Mouse (Mus musculus) heart, embryonic 15.5 days (tissue): Measurements from ENCODE around the gene Ttc17. TPM values are rescaled to one million over a fixed set of nuclear protein-coding genes. Genes with fewer than 3 reads are reported as not detected.

ENCODE experiments used
- ATAC-seq: fragments of 200-750 bp; cut with Nextera tagmentation; replicated peaks from 2 replicates; pipeline ENCODE4 v1.8.0; 2017; ENCODE audit warnings: low read depth, moderate TSS enrichment; ENCODE audit not compliant: insufficient number of reproducible peaks, insufficient read depth, low FRiP score
- H3K27ac ChIP-seq: fragments of 300-500 bp; sonication (generic); 2 replicates; pipeline ENCODE4 v1.5.1; 2015; ENCODE audit warnings: mild to moderate bottlenecking, inconsistent platforms
- H3K27me3 ChIP-seq: fragments of 300-500 bp; sonication (generic); 2 replicates; pipeline ENCODE4 v1.6.1; 2015; ENCODE audit warnings: inconsistent platforms
- H3K36me3 ChIP-seq: fragments of 300-500 bp; sonication (generic); 2 replicates; pipeline ENCODE4 v1.6.1; 2015; ENCODE audit warnings: mild to moderate bottlenecking, inconsistent platforms
- H3K4me1 ChIP-seq: fragments of 300-500 bp; sonication (generic); replicated peaks from 2 replicates; pipeline ENCODE4 v1.6.1; 2015; ENCODE audit warnings: inconsistent platforms
- H3K4me2 ChIP-seq: fragments of 300-500 bp; sonication (generic); 2 replicates; pipeline ENCODE4 v1.6.1; 2015; ENCODE audit warnings: inconsistent platforms, mild to moderate bottlenecking, moderate library complexity
- H3K4me3 ChIP-seq: fragments of 300-500 bp; sonication (generic); 2 replicates; pipeline ENCODE4 v1.5.1; 2015; ENCODE audit warnings: mild to moderate bottlenecking, inconsistent platforms
- H3K9ac ChIP-seq: fragments of 300-500 bp; sonication (generic); 2 replicates; pipeline ENCODE4 v1.6.1; 2015; ENCODE audit warnings: mild to moderate bottlenecking, inconsistent platforms
- H3K9me3 ChIP-seq: fragments of 300-500 bp; sonication (generic); replicated peaks from 2 replicates; pipeline ENCODE4 v1.6.1; 2016; ENCODE audit warnings: inconsistent platforms
- WGBS: fragments of 180-500 bp; shearing (Covaris S2); methylation state at CpG from one replicate; pipeline ENCODE4 v1.1.7; 2015; ENCODE audit warnings: mixed read lengths; 5-methylcytosine and 5-hydroxymethylcytosine counted together
- polyA plus RNA-seq: library from polyadenylated mRNA; unstranded; fragments of >200 nt; fragmentation: Nextera tagmentation; extraction: Ambion mirVana; gene quantifications from 2 replicates; pipeline ENCODE4 v1.2.1, GENCODE M21; 2015

Gene Ttc17
- polyA plus RNA-seq, 1 experiment from 2014 or later = 14.6 TPM

DNA sequence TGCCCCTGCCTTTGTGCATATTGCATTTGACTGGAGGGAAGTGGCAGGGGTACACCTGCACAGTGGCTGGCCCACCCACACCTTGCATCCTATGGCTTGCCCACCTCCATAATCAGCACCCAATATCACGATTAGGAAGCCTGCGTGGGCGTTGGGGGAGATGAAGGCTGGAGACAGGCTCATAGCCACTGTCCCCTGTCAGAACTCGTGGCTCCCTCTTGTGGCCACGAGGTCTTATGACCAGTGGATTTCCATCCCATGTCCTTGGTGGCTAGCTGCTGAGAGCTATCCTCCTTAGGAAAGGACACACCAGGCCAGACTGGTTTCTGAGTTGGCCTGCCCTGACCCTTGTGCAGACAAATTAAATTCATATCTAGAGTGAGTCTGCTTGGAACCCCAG lies 116.0 kb downstream of the Ttc17 start:
- no peak overlapping the region for H3K9ac ChIP-seq
- H3K27me3 ChIP-seq = peaks cover 2% of the 10 kb centered on the region; the same call in 1 of the 2 replicates
- no peak overlapping the region for H3K27ac ChIP-seq
- peaks cover 21% of the 10 kb centered on the region for H3K4me1 ChIP-seq
- H3K4me2 ChIP-seq = no peak overlapping the region
- no peaks in the 10 kb centered on the region for H3K36me3 ChIP-seq
- H3K9me3 ChIP-seq = no peaks in the 10 kb centered on the region
- ATAC-seq = no peak
- WGBS = 5% methylated on average over 5 of the region's 5 CpGs
- no peak overlapping the region for H3K4me3 ChIP-seq

DNA sequence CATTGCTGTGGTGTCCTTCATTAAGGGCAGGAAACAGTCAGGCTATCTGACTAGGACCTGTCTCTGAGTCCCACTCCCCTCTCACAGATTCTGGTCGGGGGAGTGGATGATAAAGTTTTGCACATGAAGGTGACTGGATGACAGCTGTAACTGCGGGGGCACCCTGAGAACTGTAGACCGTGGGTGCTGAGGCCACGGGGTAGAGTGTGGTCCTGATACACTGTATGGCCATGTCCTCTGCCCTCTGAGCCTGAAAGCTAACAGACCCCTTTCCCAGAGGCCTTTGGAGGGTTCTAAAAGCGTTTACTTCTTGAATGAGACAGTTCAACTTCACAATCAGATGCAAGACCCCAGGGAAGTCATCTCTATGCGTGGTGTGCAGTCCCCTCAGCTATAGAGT lies 116.8 kb downstream of the Ttc17 start:
- WGBS = 54% methylated on average over 6 of the region's 6 CpGs
- Histone ChIP-seq H3K27me3 (peaks cover 2% of the 10 kb centered on the region; the same call in 1 of the 2 replicates), H3K9me3 (no peaks in the 10 kb centered on the region), H3K9ac (no peak overlapping the region), H3K27ac (no peak overlapping the region), H3K36me3 (no peaks in the 10 kb centered on the region), H3K4me1 (peaks cover 18% of the 10 kb centered on the region), H3K4me3 (no peak overlapping the region), H3K4me2 (no peak overlapping the region)
- no peak for ATAC-seq

DNA sequence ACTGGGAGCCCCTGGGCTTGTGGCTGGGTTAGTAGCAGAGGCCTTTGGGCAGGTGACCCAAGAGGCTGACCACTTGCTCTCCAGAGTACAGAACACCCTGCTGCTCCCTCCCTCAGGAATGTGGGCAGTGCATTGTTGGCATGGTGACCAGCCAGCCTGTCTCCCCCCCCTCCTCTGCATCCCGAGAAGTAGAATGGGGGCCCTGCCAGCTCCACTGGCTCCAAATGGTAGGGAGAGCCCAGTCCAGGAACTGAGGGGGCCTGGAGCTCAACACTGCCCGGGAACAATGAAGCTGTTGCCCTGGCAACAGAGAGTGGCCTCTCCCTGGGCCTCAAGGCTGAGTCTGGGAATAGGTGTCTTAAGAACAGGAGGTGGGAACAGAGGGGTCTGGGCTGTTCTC lies 117.3 kb downstream of the Ttc17 start:
- peak; percentile 71 for ATAC-seq
- H3K27ac ChIP-seq = no peak overlapping the region

DNA sequence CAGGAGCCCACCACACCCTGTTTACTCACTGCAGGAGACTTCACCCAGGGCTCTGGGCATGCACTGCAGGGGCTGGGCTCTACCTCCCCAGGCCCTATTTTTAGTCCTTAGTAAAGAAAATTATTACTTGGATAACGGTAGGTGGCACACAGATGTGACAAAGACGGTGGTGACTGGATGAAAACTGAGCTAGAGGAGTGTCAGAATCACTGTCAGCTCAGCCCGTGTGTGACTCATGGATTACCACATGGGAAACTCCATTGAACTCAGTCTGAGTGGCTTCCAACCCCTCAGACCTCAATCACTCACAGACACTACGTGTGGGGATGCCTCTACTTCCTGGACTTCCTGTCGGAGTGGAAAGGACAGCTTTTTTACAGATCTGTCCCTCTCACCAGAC lies 118.4 kb downstream of the Ttc17 start:
- no peak for ATAC-seq
- no peak overlapping the region for H3K4me2 ChIP-seq
- H3K36me3 ChIP-seq = no peaks in the 10 kb centered on the region
- H3K9me3 ChIP-seq = no peaks in the 10 kb centered on the region
- H3K27me3 ChIP-seq = peaks cover 2% of the 10 kb centered on the region; the same call in 1 of the 2 replicates
- no peak overlapping the region for H3K27ac ChIP-seq
- 34% methylated on average over 5 of the region's 5 CpGs for WGBS
- H3K4me3 ChIP-seq = no peak overlapping the region
- no peak overlapping the region for H3K9ac ChIP-seq
- peaks cover 18% of the 10 kb centered on the region for H3K4me1 ChIP-seq

More for the DNA sequence above, 117.3 kb downstream of the Ttc17 start:
- H3K27me3 ChIP-seq = peaks cover 2% of the 10 kb centered on the region; the same call in 1 of the 2 replicates
- no peak overlapping the region for H3K9ac ChIP-seq
- H3K4me3 ChIP-seq = no peak overlapping the region
- H3K4me2 ChIP-seq = 0 out of 2 replicates have a peak overlapping the region, but pooled peaks have one; percentile 14
- no peaks in the 10 kb centered on the region for H3K9me3 ChIP-seq
- peaks cover 18% of the 10 kb centered on the region for H3K4me1 ChIP-seq
- WGBS = 3% methylated on average over 2 of the region's 2 CpGs
- no peaks in the 10 kb centered on the region for H3K36me3 ChIP-seq

DNA sequence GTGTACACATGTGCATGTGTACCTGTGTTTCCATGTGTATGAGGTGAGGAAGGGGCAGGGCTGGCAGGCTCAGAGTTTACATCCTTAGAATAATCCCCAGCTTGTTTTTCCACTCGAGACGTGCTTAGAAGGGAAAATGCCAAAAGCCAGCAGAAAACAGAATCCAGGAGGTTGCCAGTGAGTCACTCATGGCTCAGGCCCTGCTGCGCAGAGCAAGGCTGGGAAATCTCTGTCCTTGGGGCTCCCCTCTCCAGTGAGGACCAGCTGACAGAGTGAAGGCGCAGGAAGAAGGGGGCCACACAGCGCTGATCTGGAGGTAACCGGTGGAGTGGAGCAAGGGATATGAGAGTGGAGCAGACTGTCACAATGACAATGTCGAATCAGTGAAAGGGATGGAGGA lies 119.1 kb downstream of the Ttc17 start:
- H3K4me3 ChIP-seq = no peak overlapping the region
- H3K4me1 ChIP-seq = peaks cover 18% of the 10 kb centered on the region
- no peak overlapping the region for H3K4me2 ChIP-seq
- no peaks in the 10 kb centered on the region for H3K36me3 ChIP-seq
- H3K27ac ChIP-seq = no peak overlapping the region
- H3K27me3 ChIP-seq = peaks cover 2% of the 10 kb centered on the region; the same call in 1 of the 2 replicates
- 71% methylated on average over 7 of the region's 7 CpGs for WGBS
- H3K9me3 ChIP-seq = no peaks in the 10 kb centered on the region
- ATAC-seq = no peak
- no peak overlapping the region for H3K9ac ChIP-seq

DNA sequence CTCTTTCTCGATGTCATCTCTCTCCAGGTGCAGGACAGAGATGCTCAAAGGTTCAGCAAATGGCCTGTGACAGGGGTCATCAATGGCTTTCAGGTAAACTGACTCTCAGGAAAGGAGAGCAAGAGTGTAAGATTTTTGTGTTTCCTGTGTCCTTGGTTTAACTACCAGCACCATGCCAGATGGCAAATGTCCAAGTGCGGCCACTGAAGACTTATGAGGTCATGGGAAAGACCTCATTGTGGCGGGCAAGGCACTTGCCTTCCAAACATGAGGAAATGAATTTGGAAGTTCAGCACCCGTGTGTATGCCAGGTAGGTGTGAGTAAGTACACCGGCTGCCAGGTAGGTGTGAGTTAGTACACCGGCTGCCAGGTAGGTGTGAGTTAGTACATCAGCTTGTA lies 123.0 kb downstream of the Ttc17 start:
- WGBS = 68% methylated on average over 6 of the region's 6 CpGs
- peaks cover 10% of the 10 kb centered on the region; the same call in 1 of the 2 replicates for H3K27me3 ChIP-seq
- no peak overlapping the region for H3K9ac ChIP-seq
- no peak overlapping the region for H3K27ac ChIP-seq
- no peak overlapping the region for H3K4me2 ChIP-seq
- no peak overlapping the region for H3K4me3 ChIP-seq
- peaks cover 7% of the 10 kb centered on the region for H3K4me1 ChIP-seq
- no peaks in the 10 kb centered on the region for H3K36me3 ChIP-seq
- no peaks in the 10 kb centered on the region for H3K9me3 ChIP-seq
- ATAC-seq = no peak

DNA sequence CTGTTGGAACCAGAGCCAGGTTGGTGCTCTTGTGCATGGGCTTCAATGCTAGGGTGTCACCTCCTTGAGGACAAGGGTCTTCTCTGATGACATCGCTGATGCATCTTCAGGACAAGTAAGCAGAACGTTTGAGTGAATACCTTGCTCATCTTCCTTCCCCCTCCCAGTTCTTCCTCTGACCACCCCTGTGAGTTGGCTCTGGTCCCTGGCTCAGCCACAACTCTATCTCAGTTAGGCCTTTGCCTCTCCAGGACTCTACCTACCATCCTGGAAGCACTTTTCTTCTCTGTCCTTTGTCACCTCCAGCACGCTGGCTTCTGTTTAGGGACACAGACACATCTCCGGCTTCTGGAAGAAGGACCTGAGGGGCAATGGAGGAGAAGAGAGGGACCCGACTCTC lies 126.9 kb downstream of the Ttc17 start:
- no peak for ATAC-seq
- WGBS = 63% methylated on average over 5 of the region's 5 CpGs
- H3K4me2 ChIP-seq = no peak overlapping the region
- peaks cover 16% of the 10 kb centered on the region; the same call in 1 of the 2 replicates for H3K27me3 ChIP-seq
- H3K4me3 ChIP-seq = no peak overlapping the region
- H3K36me3 ChIP-seq = no peaks in the 10 kb centered on the region
- no peak overlapping the region for H3K27ac ChIP-seq
- no peaks in the 10 kb centered on the region for H3K9me3 ChIP-seq
- H3K4me1 ChIP-seq = no peaks in the 10 kb centered on the region
- H3K9ac ChIP-seq = no peak overlapping the region

DNA sequence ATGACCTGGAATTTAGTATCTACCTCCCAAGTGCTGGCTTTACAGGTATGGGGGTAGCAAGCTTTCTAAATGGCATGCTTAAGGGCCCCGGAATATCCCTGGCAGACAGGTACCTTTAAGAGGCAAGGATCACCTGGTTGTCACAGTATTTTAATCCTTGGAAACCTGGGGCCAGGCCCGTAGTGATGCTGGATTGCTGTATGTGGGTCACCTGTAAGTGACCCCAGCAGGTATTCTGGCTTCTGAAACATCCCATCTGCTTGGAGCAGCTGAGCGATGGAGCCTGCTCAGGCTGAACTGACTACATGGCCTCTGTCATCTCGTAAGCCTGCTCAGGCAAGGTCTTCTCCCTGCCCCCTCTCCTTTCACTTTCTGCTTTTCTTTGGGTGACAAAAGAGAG lies 130.4 kb downstream of the Ttc17 start:
- no peaks in the 10 kb centered on the region for H3K9me3 ChIP-seq
- peaks cover 11% of the 10 kb centered on the region for H3K4me1 ChIP-seq
- H3K36me3 ChIP-seq = no peaks in the 10 kb centered on the region
- H3K9ac ChIP-seq = no peak overlapping the region
- H3K27me3 ChIP-seq = peaks cover 30% of the 10 kb centered on the region
- no peak overlapping the region for H3K4me2 ChIP-seq
- WGBS = 73% methylated on average over 4 of the region's 4 CpGs
- ATAC-seq = no peak
- no peak overlapping the region for H3K27ac ChIP-seq
- H3K4me3 ChIP-seq = no peak overlapping the region

DNA sequence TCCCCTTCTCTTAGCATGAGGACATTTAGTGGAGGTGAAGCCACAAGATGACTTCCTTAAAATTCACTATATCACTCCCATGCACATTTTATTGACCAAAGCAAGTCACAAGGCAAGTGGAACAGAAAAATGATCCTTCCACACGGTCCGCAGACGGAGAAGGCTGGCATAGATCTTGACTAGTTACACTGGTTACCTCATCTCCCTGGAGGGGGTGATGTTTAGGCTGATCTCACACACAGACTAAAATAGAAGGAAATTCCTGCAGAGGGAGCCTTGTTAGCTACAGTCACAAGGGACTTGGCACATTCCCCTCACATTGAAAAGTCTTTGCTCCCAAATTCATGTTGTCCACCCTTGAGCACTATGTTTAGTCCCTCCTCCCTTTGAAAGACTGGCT lies 130.8 kb downstream of the Ttc17 start:
- no peak for ATAC-seq
- H3K27me3 ChIP-seq = peaks cover 28% of the 10 kb centered on the region
- H3K9ac ChIP-seq = no peak overlapping the region

DNA sequence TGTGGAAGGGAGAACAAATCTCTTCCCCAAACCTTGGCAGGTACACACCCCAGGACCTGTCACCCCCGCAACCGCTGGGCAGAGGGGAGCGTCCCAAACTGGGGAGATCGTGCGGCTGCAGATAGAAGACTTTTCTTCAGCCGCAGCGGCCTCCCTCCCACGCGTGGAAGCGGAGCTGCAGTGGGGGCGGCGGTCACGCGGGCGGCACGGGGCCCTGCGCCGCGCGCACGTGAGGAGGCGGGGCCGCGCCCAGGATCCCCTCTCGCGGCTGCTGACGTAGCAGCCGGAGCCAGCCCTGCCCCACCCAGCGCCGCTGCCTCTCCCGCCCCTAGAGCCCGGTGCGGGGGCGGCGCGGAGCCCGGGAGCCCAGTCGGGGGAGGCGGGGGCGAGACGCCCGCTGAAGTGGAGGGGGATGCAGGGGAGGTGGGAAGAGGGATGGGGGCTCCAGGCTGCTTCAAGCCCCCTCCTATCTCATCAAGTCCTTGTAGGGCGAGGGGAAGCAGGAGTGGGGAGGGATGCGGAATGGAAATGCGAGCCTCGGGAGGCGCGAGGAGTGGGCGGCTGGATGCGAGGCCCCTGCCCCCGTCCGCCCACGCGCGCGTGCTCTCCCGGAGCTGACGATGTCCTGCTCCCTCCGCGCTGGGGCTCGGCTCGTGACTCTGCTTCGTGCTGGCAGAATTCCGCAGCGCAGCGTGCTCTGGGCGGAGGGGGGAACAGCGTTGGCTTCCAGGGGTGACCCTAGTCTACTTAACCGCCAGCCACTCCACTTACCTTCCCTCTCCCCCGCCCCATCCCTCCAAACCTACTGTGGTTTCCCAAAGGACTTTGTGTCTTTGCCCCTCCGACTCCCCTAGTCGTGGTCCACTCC lies 133.1 kb downstream of the Ttc17 start:
- Histone ChIP-seq H3K4me1 (peaks cover 14% of the 10 kb centered on the region), H3K4me2 (peak overlapping the region; percentile 98), H3K9me3 (no peaks in the 10 kb centered on the region), H3K36me3 (no peaks in the 10 kb centered on the region), H3K27me3 (peaks cover 19% of the 10 kb centered on the region), H3K4me3 (peak overlapping the region; percentile 62), H3K9ac (peak overlapping the region; percentile 65), H3K27ac (peak overlapping the region; percentile 44; the same call in 1 of the 2 replicates)
- ATAC-seq = peak; percentile 83
- WGBS = under 1% methylated on average over 71 of the region's 72 CpGs

More for the DNA sequence above, 130.8 kb downstream of the Ttc17 start:
- Histone ChIP-seq H3K27ac (no peak overlapping the region), H3K36me3 (no peaks in the 10 kb centered on the region), H3K4me3 (no peak overlapping the region), H3K9me3 (no peaks in the 10 kb centered on the region), H3K4me1 (peaks cover 11% of the 10 kb centered on the region), H3K4me2 (no peak overlapping the region)
- WGBS = 64% methylated on average over 3 of the region's 3 CpGs

DNA sequence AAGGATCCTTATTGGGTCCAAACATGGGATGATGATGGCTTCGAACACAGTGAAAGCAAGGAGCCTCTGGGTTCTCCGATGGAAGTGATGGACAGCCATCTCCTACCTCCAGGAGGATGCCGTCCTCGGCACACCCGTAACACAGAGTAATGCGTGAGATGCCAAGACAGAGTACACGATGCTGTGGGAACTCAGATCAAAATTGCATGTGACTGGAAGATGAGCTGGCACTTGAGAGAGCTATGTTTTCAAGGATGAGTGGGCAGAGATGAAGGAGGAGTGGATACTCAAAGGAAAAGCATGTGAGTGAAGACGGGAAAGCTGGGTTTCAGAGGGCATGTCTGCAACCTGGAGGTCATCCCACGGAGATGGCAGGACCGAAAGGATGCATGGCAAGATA lies 135.3 kb downstream of the Ttc17 start:
- Histone ChIP-seq H3K9ac (no peak overlapping the region), H3K4me2 (no peak overlapping the region), H3K4me1 (peaks cover 32% of the 10 kb centered on the region), H3K27ac (no peak overlapping the region), H3K36me3 (no peaks in the 10 kb centered on the region), H3K27me3 (peaks cover 19% of the 10 kb centered on the region), H3K4me3 (no peak overlapping the region), H3K9me3 (no peaks in the 10 kb centered on the region)
- WGBS = 85% methylated on average over 10 of the region's 10 CpGs
- ATAC-seq = no peak

DNA sequence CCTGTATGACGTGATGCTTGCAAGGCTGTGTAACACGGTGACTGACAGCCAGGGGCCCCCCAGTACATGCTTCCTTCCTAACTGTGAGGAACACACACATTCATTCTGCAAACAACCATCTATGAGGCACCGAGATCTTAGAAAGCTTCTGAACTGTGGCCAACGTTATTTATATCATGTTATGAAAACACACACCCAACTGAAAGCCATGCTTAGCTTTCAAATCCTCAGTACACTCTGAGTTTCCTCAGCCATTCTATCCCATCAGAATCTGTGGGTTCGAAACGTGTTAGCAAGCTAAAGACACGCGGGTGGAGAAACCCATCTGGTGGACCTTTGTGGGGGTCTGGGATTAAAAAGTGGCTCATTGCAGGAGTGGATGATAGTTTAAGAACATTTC lies 137.7 kb downstream of the Ttc17 start:
- H3K27ac ChIP-seq = no peak overlapping the region
- ATAC-seq = no peak
- H3K9ac ChIP-seq = no peak overlapping the region
- H3K36me3 ChIP-seq = no peaks in the 10 kb centered on the region
- H3K4me1 ChIP-seq = peaks cover 51% of the 10 kb centered on the region
- no peak overlapping the region for H3K4me2 ChIP-seq
- WGBS = 69% methylated on average over 8 of the region's 8 CpGs
- no peak overlapping the region for H3K4me3 ChIP-seq
- no peaks in the 10 kb centered on the region for H3K9me3 ChIP-seq
- H3K27me3 ChIP-seq = peaks cover 7% of the 10 kb centered on the region; the same call in 1 of the 2 replicates
